Mouse (Mus musculus) cerebellum, adult 2 months (tissue): ENCODE measurements around the gene Thsd4.

Experiments used
- CTCF ChIP-seq: fragments of 200-500 bp; IDR thresholded peaks from 2 replicates; pipeline ENCODE4 v1.5.1; 2011; ENCODE audit warnings: low read depth, mild to moderate bottlenecking, control low read depth, low read length, moderate library complexity, borderline replicate concordance; ENCODE audit not compliant: insufficient read depth
- POLR2A ChIP-seq: fragments of 200-500 bp; IDR thresholded peaks from 2 replicates; pipeline ENCODE4 v1.6.1; 2011; ENCODE audit warnings: low read length, control low read depth, borderline replicate concordance; ENCODE audit not compliant: insufficient read depth

- TF ChIP-seq CTCF (no peak), POLR2A (no peak)
Observed at GRCm38 (mm10) chr9:60180936-60181335, 340.9 kb downstream of the Thsd4 start.
